Mouse (Mus musculus): ENCODE measurements around the gene 4930402H24Rik. TPM values are rescaled to one million over a fixed set of nuclear protein-coding genes. Genes with fewer than 3 reads are reported as not detected.

4930402H24Rik gene
- total RNA-seq, 2 experiments from 2014 or later = 5.1 to 7.6 TPM

DNA sequence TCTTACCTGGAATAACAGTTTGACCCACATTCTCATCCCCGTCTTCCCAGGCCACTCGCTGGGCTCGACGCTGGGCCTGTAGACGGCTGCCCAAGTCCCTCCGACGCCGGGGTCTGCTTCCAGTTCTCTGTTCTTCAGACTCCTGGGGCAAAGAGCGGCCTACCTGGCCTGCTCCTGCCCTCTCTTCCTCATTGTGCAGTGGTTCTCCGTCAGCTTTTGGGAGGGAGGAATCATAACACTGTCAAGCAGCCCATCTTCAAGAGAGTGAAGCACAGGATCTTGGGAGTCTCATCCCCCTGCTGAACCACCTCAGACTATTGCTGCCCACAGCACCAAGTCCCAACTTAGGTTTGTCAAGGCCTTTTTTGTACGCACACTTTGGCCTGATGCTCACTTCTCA, 242.9 kb downstream of the 4930402H24Rik start:
- DNase-seq = no peak

DNA sequence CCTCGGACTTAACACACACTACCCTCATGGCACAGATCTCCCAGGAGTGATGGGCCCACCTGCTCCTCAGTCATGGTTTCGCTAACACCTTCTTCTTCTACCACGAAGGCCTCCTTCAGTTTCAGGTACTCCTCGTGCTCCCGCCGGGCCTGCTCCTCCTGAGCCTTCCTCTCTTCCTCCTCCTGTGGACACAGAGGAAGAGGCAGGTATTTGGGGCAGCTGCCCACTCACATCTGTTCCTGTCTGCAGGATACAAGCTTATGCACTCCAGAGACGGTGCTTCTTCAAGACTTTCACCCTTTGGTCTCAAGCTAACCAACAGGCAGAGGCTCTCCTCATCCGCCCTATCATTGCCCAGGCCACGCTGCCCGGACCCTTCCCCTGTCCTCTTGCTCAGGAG, 247.7 kb downstream of the 4930402H24Rik start:
- DNase-seq = no peak

DNA sequence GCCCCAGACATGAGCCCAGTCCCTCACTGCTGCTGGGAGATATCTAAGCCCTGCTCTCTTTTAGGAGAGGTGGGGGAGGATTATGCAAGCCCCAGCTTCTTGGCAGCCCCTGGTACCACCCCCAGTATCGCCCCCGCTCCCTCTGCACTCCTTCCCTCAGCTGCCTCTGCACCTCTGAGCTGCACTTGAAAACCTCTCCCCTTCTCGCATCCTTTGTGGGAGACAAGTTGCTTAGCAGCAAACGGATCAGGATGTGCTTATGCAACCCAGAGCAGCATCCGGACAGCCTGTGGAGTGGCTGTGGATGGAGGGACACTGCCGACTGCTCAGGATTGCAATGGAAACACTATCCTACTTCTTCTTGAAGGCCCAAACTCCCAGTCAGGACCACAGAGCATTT, 248.7 kb downstream of the 4930402H24Rik start:
- no peak for DNase-seq

DNA sequence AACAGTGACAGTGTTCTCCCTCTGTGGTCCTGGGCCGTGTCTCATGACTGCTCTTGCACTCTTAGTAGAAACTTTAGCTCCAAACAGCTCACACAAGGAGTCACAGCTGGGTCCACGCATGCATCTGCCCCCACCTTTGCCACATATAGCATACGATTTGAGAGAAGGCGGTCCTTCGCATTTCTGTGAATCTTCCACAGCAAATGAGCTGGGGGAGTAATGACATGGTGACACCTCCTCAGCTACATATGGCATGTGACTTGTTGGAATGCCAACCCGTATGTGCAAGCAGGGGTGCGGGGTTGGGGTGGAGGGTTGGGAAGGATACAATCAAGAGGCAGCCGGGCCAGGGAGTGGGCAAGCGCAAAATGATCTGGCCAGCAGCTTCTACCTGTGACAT, 249.7 kb downstream of the 4930402H24Rik start:
- DNase-seq = no peak

Other genes starting within 250 kb of the 4930402H24Rik start
- 100 to 1,000 TPM in 1 of 2 experiments, 10 to 100 TPM in 1; 84.6 to 103 TPM for gene Ddrgk1, start 241.7 kb downstream of the 4930402H24Rik start, total RNA-seq (2021)
- gene Itpa, start 238.8 kb downstream of the 4930402H24Rik start, total RNA-seq (2021) = 10 to 100 TPM; 11.9 to 13.3 TPM
- gene Slc4a11, start 208.9 kb downstream of the 4930402H24Rik start, total RNA-seq (2021) = under 1 TPM in 1 of 2 experiments, not detected in 1; 0.35 TPM
- 10 to 100 TPM; 12.8 to 13.1 TPM for gene Atrn, start 89 bp upstream of the 4930402H24Rik start, total RNA-seq (2021)
- 1 to 10 TPM; 1.8 to 3.2 TPM for gene Gfra4, start 136.7 kb upstream of the 4930402H24Rik start, total RNA-seq (2021)
- 1 to 10 TPM; 1.7 to 4.7 TPM for gene Adam33, start 157.4 kb upstream of the 4930402H24Rik start, total RNA-seq (2021)
- 1 to 10 TPM in 1 of 2 experiments, under 1 TPM in 1; 0.64 to 1.2 TPM for gene Siglec1, start 180.4 kb upstream of the 4930402H24Rik start, total RNA-seq (2021)
- gene Hspa12b, start 220.9 kb upstream of the 4930402H24Rik start, total RNA-seq (2021) = 10 to 100 TPM; 14.5 to 16.6 TPM
- not detected for gene Gm11037, start 227.1 kb upstream of the 4930402H24Rik start, total RNA-seq (2021)